ENCODE assay signal across 14 mouse cellular contexts in genomic region chr19:6381238-6381637, GRCm38 (mm10). TPM values are rescaled to one million over a fixed set of nuclear protein-coding genes. Genes with fewer than 3 reads are reported as not detected.
"Had no signal": no experiment of that assay in that cellular context is flagged by ENCODE, and none has a peak within 500 bp of the region (broad histone marks: within the 10 kb centered on the region; RNA-seq: fewer than 3 reads in every experiment).

No protein-coding gene starts in this region.

- H3K4me3 ChIP-seq: midbrain, embryonic 10.5 days; midbrain, embryonic 12.5 days; neural tube, embryonic 12.5 days; stomach, embryonic 15.5 days had no signal

- H3K27ac ChIP-seq: midbrain, embryonic 10.5 days; midbrain, embryonic 12.5 days; neural tube, embryonic 12.5 days; stomach, embryonic 15.5 days; stomach, postnatal 0 days had no signal

- DNase-seq: lung, adult 18-20 months; lung, postnatal 10 days; midbrain, embryonic 14.5 days; right cerebral cortex, postnatal 14 days; thymus, adult 2 months; thymus, postnatal 25 days; thymus, postnatal 4 days had no signal

RNA-seq across cellular contexts. Expression of gene Nrxn2, which starts 37.3 kb away (rescaled TPM):
- total RNA-seq: megakaryocyte, adult 5-6 weeks; megakaryocyte-erythroid progenitor cell, adult 5-6 weeks had no signal
